Mouse (Mus musculus): ENCODE measurements around the gene Cdh4. TPM values are rescaled to one million over a fixed set of nuclear protein-coding genes. Genes with fewer than 3 reads are reported as not detected.
A peak's percentile ranks its signal among the peaks of the same experiment; 100 is the strongest.

Cdh4 gene
- total RNA-seq, 2 experiments from 2014 or later = 0.79 to 0.89 TPM

DNA sequence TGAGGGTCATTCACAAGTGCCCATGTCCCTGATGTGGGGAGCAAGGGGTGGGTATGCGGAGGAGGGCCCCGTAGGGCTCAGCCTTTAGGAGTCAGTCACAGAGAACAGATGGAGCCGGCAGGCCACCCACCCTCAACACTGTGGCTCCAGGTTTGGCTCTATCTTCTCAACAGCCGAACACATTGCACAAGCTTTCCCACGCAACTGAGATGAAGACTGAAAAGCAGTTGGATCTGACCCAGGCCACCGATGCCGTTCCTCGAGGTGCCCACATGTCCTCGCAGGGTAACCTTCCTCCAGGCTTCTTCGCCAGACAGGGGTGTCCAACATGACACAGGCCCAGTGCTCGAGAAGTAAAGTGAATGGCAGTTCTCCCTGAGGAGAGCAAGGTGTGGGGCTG lies 144.2 kb downstream of the Cdh4 start:
- intact Hi-C loops (cut with DNase I) = no loop called here
- DNase-seq = no peak

DNA sequence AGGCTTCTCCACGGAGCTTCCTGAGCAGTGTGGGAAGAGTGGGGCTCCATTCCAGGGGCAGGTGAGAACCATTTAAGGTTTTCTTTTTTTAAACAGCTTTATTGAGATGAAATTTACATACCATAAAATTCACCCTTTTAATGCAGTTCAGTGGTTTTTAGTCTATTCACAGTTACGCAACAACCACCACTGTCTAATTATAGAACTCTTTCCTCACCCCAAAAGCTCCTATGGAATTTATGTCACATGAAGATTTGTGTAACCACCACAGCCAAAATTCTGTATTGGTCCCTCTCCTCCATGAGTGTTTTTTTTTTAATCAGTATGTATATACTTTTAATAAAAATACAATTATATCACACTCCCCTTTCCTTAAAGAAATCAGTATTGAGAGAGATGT lies 144.8 kb downstream of the Cdh4 start:
- intact Hi-C loops (cut with DNase I) = no loop called here
- no peak for DNase-seq

DNA sequence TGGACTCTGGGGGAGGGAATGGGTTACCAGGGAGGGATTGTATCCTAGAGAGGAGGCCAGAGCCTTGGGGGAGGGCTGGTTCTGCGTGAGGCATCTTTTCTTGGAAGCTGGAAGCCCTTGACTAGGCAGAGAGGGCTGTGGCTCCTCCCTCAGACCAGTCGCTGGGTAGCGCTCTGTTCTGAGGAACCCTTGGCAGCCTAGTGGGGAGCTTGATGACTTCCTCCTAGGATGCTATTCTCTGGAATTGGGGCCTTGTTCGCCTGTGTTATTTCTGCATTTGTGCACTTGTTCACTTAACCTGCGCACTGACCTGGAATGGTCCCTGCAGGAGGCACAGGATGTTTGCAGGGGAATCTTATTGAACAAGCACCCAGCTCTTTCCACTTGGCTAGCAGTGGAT lies 149.4 kb downstream of the Cdh4 start:
- no peak for DNase-seq
- intact Hi-C loops (cut with DNase I) = no loop called here

DNA sequence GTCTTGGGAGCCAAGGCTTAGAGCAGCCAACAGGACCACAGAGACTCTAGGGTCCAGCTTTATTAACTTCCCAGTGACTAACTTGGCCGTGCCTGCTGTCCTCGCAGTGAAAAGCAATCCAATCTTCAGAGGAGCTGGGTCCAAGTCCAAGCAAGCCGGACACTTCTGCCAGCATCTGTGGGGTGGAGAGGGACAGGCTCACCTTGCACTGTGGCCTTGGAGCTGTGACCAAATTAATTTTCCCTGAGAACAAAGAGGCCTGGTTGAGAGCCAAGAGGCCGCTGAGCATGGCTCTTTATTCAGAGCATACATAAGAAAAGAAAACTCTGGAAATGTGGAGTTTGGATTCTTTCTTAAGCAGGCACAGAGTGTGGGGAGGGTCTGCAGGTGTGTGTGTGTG lies 152.8 kb downstream of the Cdh4 start:
- intact Hi-C loops (cut with DNase I) = no loop called here
- DNase-seq = peak in 1 of 2 experiments; percentile 11

DNA sequence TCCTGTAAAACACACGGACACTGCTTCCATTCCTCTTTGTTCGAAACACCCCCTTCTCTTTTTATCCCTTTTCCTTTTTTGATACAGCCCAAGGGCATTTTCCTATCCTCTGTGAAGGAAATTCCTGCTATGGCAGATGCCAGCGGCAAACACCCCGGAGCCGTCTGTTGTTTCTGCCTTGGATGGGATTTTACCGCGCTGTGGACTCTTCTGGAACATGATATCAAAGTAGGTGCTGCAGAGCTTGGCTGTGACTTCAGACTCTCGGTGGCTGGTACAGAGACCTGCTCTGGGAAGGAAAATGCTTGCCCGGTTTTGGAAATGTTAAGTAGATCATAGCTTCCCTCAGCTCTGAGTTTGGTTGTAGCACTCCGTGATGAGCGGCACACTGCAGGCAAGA lies 156.7 kb downstream of the Cdh4 start:
- intact Hi-C loops (cut with DNase I) = no loop called here
- no peak for DNase-seq

DNA sequence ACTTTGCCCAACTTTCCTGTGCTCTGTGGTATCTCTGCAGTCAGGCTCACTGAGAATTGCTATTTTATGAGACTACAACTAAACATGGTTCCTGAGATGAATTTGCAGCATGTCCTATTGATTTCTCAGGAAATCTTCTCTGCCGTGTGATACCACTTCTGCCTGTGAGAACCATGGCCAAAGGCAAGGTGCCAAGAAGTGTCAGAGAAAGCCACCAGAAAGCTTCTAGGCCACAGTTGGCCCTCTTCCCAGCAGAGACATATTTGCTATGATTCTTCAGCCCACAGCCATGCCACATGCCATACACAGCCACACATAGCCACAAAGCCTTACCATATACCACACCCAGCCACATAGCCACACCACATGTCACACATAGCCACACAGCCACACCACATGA lies 157.7 kb downstream of the Cdh4 start:
- DNase-seq = no peak
- intact Hi-C loops (cut with DNase I) = no loop called here

DNA sequence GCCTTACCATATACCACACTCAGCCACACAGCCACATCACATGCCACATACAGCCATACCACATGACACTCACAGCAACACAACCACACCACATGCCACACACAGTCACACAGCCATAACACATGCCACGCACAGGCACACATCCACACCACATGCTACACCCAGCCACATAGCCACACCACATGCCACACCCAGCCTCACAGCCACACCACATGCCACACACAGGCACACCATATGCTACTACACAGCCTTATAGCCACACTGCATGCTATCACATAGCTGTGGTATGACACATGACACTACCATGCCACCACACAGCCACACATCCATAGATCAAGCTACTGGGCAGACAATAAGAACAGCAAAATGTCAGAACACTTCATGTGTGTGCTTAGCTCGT lies 158.1 kb downstream of the Cdh4 start:
- DNase-seq = no peak
- intact Hi-C loops (cut with DNase I) = no loop called here

DNA sequence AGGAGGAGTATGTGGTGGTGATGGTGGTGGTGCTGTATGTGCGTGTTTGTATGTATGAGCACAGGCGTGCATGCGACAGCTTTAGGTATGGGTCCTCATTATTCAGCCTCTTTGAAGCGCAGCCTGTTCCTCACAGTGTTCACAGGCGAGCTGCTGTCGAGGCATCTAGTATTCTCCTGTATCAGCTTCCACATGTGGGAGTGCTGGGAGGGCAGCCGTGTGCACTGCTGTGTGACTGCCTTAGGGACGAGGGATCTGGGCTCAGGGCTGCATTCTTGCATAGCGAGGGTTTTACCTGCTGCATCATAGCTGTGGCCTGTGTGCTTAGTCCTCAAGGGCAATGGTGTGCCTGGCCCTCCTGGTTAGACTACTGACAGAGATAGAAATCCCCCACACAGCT lies 158.9 kb downstream of the Cdh4 start:
- no peak for DNase-seq
- intact Hi-C loops (cut with DNase I) = no loop called here

DNA sequence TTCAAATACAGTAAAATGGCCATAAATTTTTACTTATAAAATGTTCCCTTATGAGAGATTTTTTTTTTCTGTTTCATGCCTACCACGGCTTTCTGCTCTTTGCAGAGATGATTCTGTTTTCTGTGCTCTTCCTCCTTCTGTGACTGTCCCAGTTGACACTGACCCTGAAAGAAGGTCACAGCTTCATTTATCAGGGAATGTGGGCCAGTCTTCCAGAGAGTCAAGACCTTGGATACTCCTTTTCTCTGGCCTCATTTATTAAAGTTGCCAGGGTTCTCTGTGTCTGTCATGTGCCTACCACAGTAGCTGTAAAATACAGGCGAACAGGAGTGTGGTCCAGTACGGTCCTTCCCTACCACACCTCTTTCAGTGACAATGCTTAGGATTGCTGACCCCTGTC lies 162.5 kb downstream of the Cdh4 start:
- DNase-seq = no peak
- intact Hi-C loops (cut with DNase I) = no loop called here

DNA sequence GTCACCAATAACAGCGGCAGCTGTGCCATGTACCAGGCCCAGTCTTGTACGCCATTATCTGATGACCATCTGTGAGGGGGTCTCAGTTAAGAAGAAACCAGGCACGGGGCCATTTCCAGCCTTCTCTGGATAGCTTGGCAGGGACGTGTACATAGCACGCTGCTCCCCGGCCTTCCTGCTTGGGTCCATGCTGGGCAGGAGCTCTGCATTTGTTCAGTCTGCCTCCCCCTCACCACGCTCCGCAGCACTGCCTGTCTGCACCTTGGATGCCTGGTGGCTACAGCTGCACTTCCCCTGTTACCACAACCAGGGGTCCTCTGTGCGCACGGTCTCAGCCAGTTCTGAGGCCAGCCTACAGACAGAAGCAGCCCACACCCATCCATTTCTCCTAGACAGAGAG lies 163.0 kb downstream of the Cdh4 start:
- intact Hi-C loops (cut with DNase I) = no loop called here
- no peak for DNase-seq

DNA sequence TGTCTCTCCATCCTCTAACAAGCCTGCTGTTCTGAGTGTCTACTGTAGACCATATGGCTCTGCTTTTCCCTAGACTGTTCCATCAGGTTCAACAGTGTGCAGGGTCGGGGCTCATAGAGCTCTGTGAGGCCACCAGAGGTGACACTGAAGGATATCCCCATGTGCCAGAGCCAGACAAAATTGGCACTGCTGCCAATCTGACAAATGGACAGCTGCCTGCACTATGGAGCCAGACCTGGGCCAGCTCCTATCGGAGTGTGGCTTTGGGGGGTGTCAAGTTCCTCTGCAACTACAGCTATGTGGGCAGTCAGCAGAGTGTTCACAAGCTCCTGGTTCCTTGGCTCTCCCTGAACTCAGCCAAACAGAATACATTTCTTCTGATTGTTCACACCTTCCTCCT lies 164.1 kb downstream of the Cdh4 start:
- intact Hi-C loops (cut with DNase I) = no loop called here
- no peak for DNase-seq

DNA sequence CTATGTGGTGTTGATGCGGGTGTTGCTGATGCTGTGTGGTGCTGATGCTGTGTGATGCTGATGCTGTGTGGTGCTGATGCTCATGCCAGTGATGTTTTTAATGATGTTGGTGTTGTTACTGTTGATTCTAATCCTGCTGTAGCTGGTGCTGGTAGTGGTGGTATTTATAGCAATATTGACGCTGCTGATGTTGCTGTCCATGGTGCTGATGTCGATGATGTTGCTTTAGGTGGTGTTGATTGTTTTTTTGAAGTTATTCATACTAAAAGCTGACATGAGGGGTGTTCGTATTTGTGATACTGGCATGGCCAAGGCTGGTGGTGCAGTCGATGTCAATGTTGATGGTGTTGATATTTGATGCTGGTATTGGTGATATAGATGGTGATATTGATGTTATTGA lies 173.7 kb downstream of the Cdh4 start:
- peak; percentile 5 to 25 for DNase-seq
- intact Hi-C loops (cut with DNase I) = no loop called here

DNA sequence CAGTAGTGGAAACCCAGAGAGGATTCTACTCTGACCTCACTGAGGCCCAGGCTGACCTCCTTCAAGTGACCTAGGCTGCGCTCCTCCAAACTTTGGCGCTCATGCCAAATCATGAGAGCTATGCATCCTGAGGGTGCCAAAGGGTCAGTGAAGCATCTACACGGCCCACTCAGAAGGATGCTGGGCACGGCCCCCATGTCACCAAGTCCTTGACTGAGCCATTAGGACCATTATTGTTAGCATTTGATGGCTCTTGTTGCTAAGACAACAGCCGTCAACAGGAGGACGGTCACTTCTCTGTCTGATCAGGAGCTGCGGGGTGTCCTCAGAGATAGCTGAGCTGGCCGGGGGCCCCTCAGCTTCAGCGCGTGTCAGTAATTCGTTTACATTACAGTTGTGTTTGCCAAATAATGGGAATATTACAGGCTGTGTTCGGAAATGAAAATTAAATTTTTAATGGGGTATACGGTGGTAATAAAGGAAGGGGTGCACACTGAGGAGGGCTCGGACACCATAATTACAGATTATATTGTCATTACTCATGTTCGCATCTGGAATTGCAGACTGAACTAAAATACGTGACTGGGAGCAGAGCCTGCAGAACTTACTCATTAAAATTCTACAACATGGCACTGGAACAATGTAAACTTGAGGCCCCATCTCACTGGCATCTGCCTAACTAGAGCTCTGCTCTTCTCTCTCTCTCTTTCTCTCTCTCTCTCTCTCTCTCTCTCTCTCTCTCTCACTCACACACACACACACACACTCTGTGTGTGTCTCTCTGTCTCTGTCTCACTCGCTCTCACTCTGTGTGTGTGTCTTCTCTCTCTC lies 181.6 kb downstream of the Cdh4 start:
- no peak for DNase-seq
- intact Hi-C loops (cut with DNase I) = no loop called here

DNA sequence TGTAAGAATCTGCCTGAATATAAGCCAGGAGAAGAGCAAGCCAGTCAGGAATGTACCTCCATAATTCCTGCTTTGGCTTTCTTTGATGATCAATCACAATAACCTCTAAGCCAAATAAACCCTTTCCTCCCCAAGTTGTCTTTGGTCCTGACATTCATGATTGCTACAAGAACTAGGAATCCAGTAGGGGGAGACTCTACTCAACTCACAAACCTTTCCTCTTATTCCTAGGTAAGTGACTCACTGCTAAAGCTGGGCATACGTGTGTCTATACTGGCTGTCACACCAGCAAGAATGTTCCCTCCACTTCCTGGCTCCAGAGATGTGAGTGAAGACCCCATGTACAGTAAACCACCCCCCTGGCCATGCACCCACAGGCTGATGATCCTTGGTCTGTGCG lies 185.3 kb downstream of the Cdh4 start:
- intact Hi-C loops (cut with DNase I) = no loop called here

DNA sequence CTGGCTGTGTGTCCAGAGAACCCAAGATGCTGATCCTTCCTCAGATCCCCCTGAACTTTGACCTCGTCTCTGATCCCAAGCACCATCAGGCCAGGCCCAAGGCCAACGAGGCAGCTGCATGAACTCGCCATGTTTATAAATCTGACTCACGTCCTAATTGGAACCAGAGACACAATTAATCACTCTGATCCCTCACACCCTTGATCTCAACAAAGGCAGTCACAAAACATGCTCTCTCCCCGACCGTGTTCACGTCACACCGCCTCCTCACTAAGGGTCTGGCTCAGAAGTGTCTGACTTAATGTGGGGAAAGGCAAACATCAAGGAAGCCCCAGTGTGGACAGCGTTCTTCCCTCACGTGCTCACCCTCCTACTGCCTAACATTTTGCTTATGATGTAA lies 188.5 kb downstream of the Cdh4 start:
- DNase-seq = no peak
- intact Hi-C loops (cut with DNase I) = no loop called here

More for the DNA sequence above, 185.3 kb downstream of the Cdh4 start:
- no peak for DNase-seq

DNA sequence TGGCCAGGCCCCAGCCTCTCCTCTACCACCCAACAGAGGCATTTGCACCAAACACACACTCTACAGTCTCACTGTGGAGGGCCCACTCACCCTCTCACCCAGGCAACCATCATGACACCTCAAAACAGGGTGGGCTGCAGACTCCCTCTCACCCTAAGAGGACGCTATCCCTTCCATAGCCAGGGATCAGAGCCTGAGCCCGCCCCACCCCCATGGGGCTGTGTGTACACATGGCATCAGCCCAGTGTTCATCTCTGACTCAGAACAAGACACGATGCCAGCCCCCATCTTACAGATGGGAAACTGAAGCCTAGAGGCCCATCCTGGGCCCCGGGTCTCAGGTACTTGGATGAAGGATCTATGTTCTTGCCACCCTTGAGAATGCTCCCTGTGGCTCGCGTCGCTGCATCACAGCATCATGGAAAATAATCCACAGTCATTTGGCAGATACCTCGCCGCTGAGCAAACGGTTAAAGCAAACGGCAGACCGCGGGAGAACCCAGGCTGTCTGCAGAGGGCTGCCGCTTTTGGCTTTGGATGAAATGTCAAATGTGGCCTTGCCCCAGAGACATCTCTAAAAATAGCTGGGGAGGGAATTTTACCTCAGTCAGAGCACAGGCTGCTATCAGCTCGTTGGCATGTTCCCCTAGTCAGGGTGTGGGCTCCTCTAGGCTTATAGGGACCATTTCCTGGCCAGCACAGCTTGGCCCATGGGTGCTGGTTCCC lies 198.5 kb downstream of the Cdh4 start:
- peak in 1 of 2 experiments; percentile 19 for DNase-seq
- intact Hi-C loops (cut with DNase I) = no loop called here

DNA sequence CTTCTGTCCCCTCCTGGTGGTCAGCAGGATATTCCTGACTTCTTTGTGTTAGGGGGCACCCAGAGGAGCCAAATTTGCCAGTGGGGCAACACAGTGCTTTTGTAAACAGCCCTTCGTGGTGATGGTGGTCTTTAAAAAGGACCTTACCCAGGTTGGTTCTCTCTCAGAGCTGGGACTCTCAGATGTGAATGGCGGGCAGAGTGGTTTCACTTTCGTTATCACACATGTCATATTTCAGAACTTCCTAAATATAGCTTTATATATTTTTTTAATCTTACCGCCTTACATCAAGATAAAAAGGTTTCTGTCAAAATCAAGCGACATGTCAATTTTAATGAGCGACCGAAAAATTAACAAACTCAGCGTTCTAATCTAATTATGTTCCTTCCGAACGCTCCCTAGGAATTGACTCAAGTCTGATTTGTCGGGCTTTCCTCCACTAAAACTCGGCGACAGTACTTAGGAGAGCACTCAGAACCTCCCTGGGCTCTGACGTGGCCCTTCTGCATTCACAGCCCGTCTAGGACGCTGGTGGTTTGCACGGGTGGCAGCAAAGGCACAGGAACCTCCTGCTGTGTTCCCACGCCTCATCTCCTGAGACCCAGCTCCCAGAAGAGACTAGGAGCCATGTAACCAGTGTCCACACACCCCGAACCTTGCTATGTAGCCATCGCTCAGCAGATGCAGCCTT lies 206.5 kb downstream of the Cdh4 start:
- intact Hi-C loops (cut with DNase I) = no loop called here
- DNase-seq = no peak

DNA sequence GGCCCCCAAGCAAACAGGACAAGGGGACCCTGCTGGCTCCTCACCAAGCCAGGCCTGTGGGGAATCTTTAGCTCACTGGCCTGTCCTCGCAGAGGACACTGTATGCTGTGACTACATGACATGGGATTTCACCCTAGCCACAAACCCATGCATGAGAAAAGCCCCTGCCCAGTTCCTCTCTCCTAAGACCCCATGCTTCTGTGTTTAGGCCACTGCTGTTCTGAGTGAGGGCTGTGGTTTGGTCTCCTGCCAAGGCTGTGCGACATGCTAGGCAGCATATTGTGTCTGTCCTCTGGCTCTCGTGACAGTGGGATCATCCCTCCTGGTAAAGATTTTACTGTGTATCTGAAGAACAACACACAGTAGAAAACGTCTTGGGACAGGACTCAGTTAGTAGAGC lies 207.1 kb downstream of the Cdh4 start:
- intact Hi-C loops (cut with DNase I) = no loop called here
- DNase-seq = no peak

DNA sequence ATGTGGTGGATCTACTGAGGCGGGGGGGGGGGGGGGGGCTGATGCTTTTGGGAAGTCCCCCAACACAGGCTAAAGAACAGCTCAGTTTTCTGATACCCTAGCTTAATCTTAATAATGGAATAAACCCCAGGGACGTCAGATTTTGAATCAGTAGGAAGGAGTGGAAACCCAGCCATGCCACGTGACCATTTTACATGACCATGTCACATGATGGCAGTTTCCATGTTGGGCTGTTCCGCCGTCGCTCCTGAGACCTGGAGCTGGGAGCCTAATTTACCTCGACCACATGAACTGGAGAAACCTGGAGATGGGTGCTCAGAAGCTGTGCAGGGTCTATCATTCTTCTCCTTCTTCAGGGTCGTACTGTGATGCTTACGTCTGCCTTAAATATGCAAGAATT lies 207.9 kb downstream of the Cdh4 start:
- intact Hi-C loops (cut with DNase I) = no loop called here
- no peak for DNase-seq

DNA sequence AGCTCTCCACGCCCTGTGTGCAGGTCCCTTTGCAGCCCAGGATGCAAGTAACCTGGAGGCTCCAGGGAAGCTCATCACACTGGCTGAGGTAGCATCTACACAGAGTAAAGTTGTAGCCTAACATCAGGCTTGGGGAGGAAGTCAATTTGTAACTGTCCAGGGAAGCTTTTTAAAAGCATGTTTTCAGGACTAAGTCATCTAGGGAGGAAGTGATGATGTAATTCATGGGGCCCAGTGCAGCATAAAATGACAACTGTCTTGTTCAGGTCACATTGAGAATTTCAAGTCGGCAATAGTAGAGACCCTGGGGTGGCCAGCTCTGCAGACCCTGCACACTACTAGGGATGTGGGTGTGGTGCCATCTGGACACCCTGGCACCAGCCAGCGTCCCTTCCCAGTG lies 213.3 kb downstream of the Cdh4 start:
- intact Hi-C loops (cut with DNase I) = no loop called here
- no peak for DNase-seq

DNA sequence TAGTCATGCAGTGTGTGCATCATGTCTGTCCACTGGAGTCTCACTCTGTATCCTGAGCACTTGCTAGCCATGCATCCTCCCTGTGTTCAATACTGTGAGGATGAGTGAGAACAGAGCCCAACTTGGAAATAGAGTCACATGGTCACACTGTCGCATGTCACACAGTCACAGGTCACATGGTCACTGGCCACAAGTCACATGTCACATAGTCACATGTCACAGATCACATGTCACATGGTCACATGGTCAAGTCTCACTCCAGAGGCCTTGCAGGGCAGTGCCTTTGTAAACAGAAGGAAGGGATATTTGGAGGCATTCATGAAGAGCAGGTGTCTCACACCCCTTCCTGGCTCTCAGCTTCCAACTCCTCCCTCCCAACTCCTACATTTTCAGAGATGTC lies 217.0 kb downstream of the Cdh4 start:
- intact Hi-C loops (cut with DNase I) = no loop called here
- no peak for DNase-seq

All from heart, postnatal 36 days (tissue).